Mouse (Mus musculus) neural tube, embryonic 12.5 days (tissue): ENCODE results near the gene Tmem159. TPM values are rescaled to one million over a fixed set of nuclear protein-coding genes. Genes with fewer than 3 reads are reported as not detected.
A peak's percentile ranks its signal among the peaks of the same experiment; 100 is the strongest.

Experiments used
- ATAC-seq: fragments of 200-750 bp; cut with Nextera tagmentation; 2 replicates; pipeline ENCODE4 v1.8.0; 2017; ENCODE audit warnings: low read depth, mild to moderate bottlenecking, moderate TSS enrichment, moderate library complexity; ENCODE audit not compliant: low FRiP score
- H3K27ac ChIP-seq: fragments of 300-500 bp; sonication (generic); 2 replicates; pipeline ENCODE4 v1.5.1; 2016
- H3K27me3 ChIP-seq: fragments of 300-500 bp; sonication (generic); replicated peaks from 2 replicates; pipeline ENCODE4 v1.6.1; 2016; ENCODE audit warnings: mild to moderate bottlenecking
- H3K36me3 ChIP-seq: fragments of 300-500 bp; sonication (generic); 2 replicates; pipeline ENCODE4 v1.6.1; 2016; ENCODE audit warnings: mild to moderate bottlenecking
- H3K4me1 ChIP-seq: fragments of 300-500 bp; sonication (generic); 2 replicates; pipeline ENCODE4 v1.6.1; 2016
- H3K4me2 ChIP-seq: fragments of 300-500 bp; sonication (generic); replicated peaks from 2 replicates; pipeline ENCODE4 v1.6.1; 2016; ENCODE audit warnings: mild to moderate bottlenecking
- H3K4me3 ChIP-seq: fragments of 300-500 bp; sonication (generic); 2 replicates; pipeline ENCODE4 v1.5.1; 2016
- H3K9ac ChIP-seq: fragments of 300-500 bp; sonication (generic); 2 replicates; pipeline ENCODE4 v1.6.1; 2016; ENCODE audit warnings: mild to moderate bottlenecking
- H3K9me3 ChIP-seq: fragments of 300-500 bp; sonication (generic); 2 replicates; pipeline ENCODE4 v1.6.1; 2016; ENCODE audit warnings: mild to moderate bottlenecking
- WGBS: fragments of 180-500 bp; shearing (Covaris S2); methylation state at CpG from one replicate; pipeline ENCODE4 v1.1.7; 2016; 5-methylcytosine and 5-hydroxymethylcytosine counted together
- polyA plus RNA-seq: library from polyadenylated mRNA; unstranded; fragments of >200 nt; fragmentation: Nextera tagmentation; extraction: Ambion mirVana; gene quantifications from 2 replicates; pipeline ENCODE4 v1.2.1, GENCODE M21; 2016

Gene Tmem159
- polyA plus RNA-seq, 1 experiment from 2014 or later: 19.1 TPM

DNA sequence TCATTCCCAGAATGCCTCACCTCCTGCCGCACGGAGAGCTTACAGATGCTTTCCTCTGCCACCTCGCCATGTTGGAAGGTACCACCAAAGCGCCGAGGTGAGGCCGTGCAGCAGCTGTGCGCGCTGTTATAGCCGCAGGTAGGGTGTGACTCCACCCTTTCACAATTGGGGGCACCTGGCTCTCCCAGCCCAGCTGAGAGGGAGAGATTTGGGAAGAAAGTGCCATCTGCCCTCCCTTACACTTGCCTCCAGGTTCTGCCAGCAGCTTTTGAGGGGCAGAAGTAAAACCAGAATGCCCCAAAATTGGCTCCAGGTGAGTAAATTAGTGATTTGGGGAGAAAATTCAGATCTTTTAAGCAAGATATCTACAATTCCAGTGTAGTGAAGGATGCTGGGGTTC, 43.0 kb downstream of the Tmem159 start, which contains the start of gene Zp2:
Gene Zp2 (minus strand): TSS at position 101 of the 400 bp plus-strand sequence.
- Histone ChIP-seq H3K4me3 (no peak within 1 kb of the TSS), H3K4me2 (no peak within 1 kb of the TSS), H3K27ac (no peak within 1 kb of the TSS), H3K4me1 (no peaks in the 10 kb centered on the region), H3K9ac (no peak within 1 kb of the TSS), H3K36me3 (no peaks in the 10 kb centered on the region), H3K27me3 (no peaks in the 10 kb centered on the region), H3K9me3 (no peaks in the 10 kb centered on the region)
- ATAC-seq: no peak
- WGBS: 81% methylated on average over 9 of the region's 9 CpGs

DNA sequence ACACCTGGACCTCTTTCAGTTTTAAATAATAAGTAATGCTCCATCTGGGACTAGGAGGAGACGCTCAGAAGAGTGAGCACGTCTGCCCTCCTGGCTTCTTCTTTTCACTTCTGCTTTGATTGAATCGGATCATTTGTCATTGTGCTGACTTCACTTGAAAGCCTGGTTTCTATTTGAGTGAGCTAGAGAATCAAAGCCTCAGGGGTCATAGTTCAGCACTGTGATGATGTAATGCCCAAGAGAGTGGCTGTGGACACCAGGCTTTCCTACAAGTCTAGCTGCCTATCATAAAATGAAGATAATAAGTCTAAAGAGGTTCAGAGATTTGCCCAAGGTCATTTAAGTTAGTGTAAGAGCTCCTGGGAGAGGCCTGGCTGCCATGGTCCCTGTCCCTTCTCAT, 48.1 kb downstream of the Tmem159 start:
- H3K9ac ChIP-seq: no peak overlapping the region
- no peak overlapping the region for H3K4me3 ChIP-seq
- no peaks in the 10 kb centered on the region for H3K9me3 ChIP-seq
- ATAC-seq: no peak
- no peaks in the 10 kb centered on the region for H3K4me1 ChIP-seq
- 25% methylated on average over 3 of the region's 3 CpGs for WGBS
- no peak overlapping the region for H3K27ac ChIP-seq
- H3K36me3 ChIP-seq: no peaks in the 10 kb centered on the region
- no peaks in the 10 kb centered on the region for H3K27me3 ChIP-seq
- H3K4me2 ChIP-seq: no peak overlapping the region

DNA sequence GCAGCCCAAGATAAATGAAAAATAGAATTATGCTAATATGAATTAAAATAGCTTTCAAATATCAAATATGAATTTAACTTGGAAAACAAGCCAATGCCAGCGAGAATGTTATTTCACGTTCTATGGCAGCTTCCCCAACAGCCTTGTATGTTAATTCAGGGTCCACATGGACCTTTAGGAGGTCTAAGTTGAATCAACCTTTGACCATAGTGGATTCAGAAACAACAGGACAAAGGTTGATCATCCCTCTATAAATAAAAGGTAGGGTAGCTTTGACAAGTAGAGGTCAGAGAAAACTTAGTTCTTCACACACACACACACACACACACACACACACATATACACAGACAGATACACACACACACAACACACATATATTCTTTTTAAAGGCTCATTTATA, 48.7 kb downstream of the Tmem159 start:
- Histone ChIP-seq H3K9me3 (no peaks in the 10 kb centered on the region), H3K4me1 (no peaks in the 10 kb centered on the region), H3K36me3 (no peaks in the 10 kb centered on the region), H3K27ac (no peak overlapping the region), H3K9ac (no peak overlapping the region), H3K27me3 (no peaks in the 10 kb centered on the region), H3K4me3 (no peak overlapping the region), H3K4me2 (no peak overlapping the region)
- WGBS: 83% methylated on average over 2 of the region's 2 CpGs
- no peak for ATAC-seq

DNA sequence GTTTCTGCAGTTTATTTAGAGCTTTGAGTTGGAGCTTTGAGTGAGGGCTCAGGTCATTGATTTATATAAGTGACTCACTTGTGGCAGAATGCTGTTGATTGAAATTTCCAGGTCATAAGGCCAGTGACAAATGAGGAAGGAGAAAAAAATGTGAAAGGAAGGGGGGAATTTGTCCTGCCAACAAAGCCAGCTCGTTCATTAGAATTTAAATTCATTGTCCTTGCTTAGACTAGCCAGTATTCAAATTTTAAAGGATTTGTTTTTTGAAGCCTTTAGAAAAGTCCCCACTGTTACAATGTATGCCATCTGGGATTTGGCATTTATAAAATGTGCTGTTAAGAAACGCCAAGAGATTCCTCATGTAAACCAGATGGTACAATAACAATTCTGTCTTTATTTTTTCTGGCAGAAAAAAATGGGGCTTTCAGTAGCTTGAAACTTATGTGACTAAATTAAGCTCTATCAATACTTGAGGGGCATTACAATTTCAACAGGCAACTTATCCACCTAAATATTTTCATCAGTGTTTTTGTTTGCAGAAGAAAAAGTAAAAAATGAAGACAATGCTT, 54.8 kb downstream of the Tmem159 start:
- no peak overlapping the region for H3K4me3 ChIP-seq
- H3K4me1 ChIP-seq: peaks cover 20% of the 10 kb centered on the region
- no peaks in the 10 kb centered on the region for H3K36me3 ChIP-seq
- H3K27me3 ChIP-seq: no peaks in the 10 kb centered on the region
- 8% methylated on average over 2 of the region's 2 CpGs for WGBS
- no peak overlapping the region for H3K27ac ChIP-seq
- no peak overlapping the region for H3K9ac ChIP-seq
- no peak overlapping the region for H3K4me2 ChIP-seq
- no peak for ATAC-seq
- H3K9me3 ChIP-seq: no peaks in the 10 kb centered on the region

DNA sequence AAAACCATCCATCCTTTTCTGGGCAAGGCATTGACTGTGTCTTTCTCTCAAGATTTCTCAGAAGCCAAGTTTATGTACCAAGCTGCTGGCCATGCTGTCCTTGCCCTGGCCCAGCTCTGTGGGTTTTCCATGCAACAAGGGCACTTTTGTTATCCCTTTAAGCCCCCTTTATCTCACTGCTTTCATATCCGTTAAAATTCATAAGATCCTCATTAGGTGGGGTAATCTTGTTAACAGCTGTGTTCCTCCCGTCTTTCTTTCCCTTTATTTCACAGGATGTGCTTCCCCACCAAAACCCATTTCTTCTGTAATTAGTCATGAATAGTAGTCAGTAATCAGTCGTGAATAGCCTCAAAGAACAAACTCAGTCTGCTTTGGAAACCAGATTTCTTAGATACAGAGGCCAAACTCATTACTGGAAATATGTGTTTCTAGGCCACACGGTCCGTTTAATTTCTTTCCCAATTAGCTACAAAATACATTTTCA, 55.5 kb downstream of the Tmem159 start:
- Histone ChIP-seq H3K36me3 (no peaks in the 10 kb centered on the region), H3K9me3 (no peaks in the 10 kb centered on the region), H3K4me2 (no peak overlapping the region), H3K4me1 (peaks cover 20% of the 10 kb centered on the region), H3K27me3 (no peaks in the 10 kb centered on the region), H3K9ac (no peak overlapping the region), H3K4me3 (no peak overlapping the region), H3K27ac (no peak overlapping the region)
- ATAC-seq: peak; percentile 68
- WGBS: 26% methylated on average over 5 of the region's 5 CpGs

DNA sequence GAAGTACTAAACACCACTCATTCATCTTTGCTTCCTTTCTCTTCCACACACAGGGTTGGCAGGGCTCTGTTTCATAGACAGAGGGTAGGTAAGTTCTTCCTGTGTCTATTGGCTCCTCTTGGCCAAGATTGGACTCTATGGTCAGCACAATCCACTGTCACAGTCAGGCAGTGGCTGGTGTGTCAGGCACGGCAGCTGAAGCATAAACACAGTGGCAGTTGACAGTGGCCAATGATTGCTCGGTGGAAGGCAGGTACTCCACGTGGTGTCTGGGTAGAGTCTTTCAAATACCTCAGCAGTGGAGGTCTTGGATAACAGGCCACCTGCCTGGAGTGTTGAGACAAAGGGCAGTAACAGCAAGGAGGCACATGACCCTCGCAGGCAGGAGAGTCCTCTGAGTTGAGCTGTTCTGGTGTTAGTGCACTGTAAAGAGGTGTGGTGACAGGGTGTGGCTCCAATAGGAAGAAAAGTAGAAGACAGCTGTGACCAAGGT, 56.0 kb downstream of the Tmem159 start:
- no peak overlapping the region for H3K4me3 ChIP-seq
- H3K36me3 ChIP-seq: no peaks in the 10 kb centered on the region
- H3K27ac ChIP-seq: no peak overlapping the region
- peaks cover 20% of the 10 kb centered on the region for H3K4me1 ChIP-seq
- peak; percentile 33; the same call in 1 of the 2 replicates for ATAC-seq
- H3K9ac ChIP-seq: no peak overlapping the region
- no peaks in the 10 kb centered on the region for H3K9me3 ChIP-seq
- no peak overlapping the region for H3K4me2 ChIP-seq
- H3K27me3 ChIP-seq: no peaks in the 10 kb centered on the region
- WGBS: 29% methylated on average over 4 of the region's 4 CpGs

DNA sequence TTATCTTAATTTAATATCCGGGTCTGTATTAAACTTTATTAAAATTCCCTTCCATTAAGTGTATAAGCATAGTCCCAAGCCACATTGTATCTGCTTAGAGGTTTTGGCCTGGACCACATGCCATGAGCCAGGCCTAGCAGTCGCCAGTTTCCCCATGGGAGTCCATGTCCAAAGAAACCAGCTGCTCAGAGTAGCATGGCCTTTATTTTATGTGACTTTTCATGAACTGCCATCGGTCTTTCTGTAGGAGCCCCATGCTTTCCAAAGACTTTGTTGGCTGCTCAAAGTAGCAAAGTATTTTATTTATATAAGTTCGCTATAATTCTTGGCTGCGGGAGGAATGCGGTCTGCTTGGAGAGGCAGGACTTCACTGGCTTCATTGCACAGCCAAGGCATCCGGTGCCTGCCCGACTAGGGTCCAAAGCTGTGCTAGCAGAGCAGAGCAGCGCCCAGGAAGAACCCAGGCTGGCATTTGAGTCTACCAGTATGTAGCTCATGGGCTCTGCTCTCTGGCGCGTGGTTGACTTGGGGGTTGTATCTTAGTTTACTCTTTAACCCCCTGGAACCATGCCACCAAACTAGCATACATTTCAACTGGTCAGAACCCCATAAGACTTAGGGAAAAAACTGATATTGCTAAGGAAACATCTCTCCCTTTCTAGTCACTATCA, 61.6 kb downstream of the Tmem159 start:
- Histone ChIP-seq H3K27me3 (no peaks in the 10 kb centered on the region), H3K9ac (no peak overlapping the region), H3K36me3 (no peaks in the 10 kb centered on the region), H3K4me2 (no peak overlapping the region), H3K4me1 (no peaks in the 10 kb centered on the region), H3K9me3 (no peaks in the 10 kb centered on the region), H3K4me3 (no peak overlapping the region), H3K27ac (no peak overlapping the region)
- no peak for ATAC-seq
- WGBS: 91% methylated on average over 11 of the region's 11 CpGs

Other genes starting within 250 kb of the Tmem159 start
- 12.6 and 14.9 TPM in 2 replicates for gene Lyrm1, start 206.5 kb upstream of the Tmem159 start, polyA plus RNA-seq
- 15.5 and 18.8 TPM in 2 replicates for gene Dcun1d3, start 206.1 kb upstream of the Tmem159 start, polyA plus RNA-seq
- gene Dnah3, start 7.1 kb upstream of the Tmem159 start, polyA plus RNA-seq: 0.05 TPM in 1 of 2 replicates, not detected in the other
- gene Zp2, start 42.9 kb downstream of the Tmem159 start, polyA plus RNA-seq: not detected in 2 replicates
- gene Anks4b, start 71.5 kb downstream of the Tmem159 start, polyA plus RNA-seq: 0.06 TPM in 1 of 2 replicates, not detected in the other
- 6.1 and 8.8 TPM in 2 replicates for gene Crym, start 99.8 kb downstream of the Tmem159 start, polyA plus RNA-seq
- not detected in 2 replicates for gene Abca14, start 101.6 kb downstream of the Tmem159 start, polyA plus RNA-seq
- not detected in 2 replicates for gene Abca15, start 226.3 kb downstream of the Tmem159 start, polyA plus RNA-seq